13 mouse cellular contexts compared by ENCODE assay signal in genomic region chr11:120422651-120423568, GRCm38 (mm10). TPM values are rescaled to one million over a fixed set of nuclear protein-coding genes. Genes with fewer than 3 reads are reported as not detected.
DNase-seq lines count a peak whose midpoint lies in the region; ATAC-seq and TF ChIP-seq lines count a peak whose summit lies in the region.
"Had no signal": no experiment of that assay in that cellular context is flagged by ENCODE, and none has a peak within 500 bp of the region (broad histone marks: within the 10 kb centered on the region; RNA-seq: fewer than 3 reads in every experiment).

No protein-coding gene starts in this region.

- no peaks in the 10 kb centered on the region for H3K27me3 ChIP-seq in kidney, adult 2 months (replicated peaks; ENCODE audit: control insufficient read depth, insufficient read depth, low read length)
- H3K27me3 ChIP-seq in MEL (ENCODE audit: control insufficient read depth in 1 of 2, insufficient read depth in 2 of 2, low read length in 2 of 2): no peaks in the 10 kb centered on the region
- H3K27me3 ChIP-seq: liver, embryonic 15.5 days; midbrain, embryonic 13.5 days had no signal

- peak; percentile 68 to 81 for DNase-seq in adrenal gland, adult (ENCODE audit: inconsistent age in 2 of 2, low spot score in 1 of 2)
- DNase-seq in adrenal gland, postnatal 4 days (ENCODE audit: low spot score in 2 of 2): no peak
- no peak for DNase-seq in kidney, adult 2 months
- DNase-seq in kidney, adult 18-20 months: no peak
- DNase-seq in MEL (ENCODE audit: low read depth, low spot score): no peak
- peak; percentile 24 for DNase-seq in kidney, postnatal 14 days
- DNase-seq in thymus, postnatal 25 days: no peak

- H3K9me3 ChIP-seq in MEL (replicated peaks; ENCODE audit: insufficient read depth, low read length): no peaks in the 10 kb centered on the region
- H3K9me3 ChIP-seq: embryonic facial prominence, embryonic 10.5 days; liver, embryonic 15.5 days; midbrain, embryonic 13.5 days had no signal

- no peak for TF ChIP-seq RAD21 in MEL (IDR thresholded peaks at IDR 0.05; ENCODE audit: low read depth, low read length)

- WGBS in kidney, adult 2 months: 43% methylated on average over 13 of the region's 13 CpGs

- peaks cover 9% of the 10 kb centered on the region for H3K36me3 ChIP-seq in kidney, adult 2 months (ENCODE audit: control insufficient read depth, insufficient read depth, low read length)
- H3K36me3 ChIP-seq in MEL (ENCODE audit: control insufficient read depth in 1 of 2, insufficient read depth in 2 of 2, low read length in 2 of 2): peaks cover 0 to 67% of the 10 kb centered on the region in 2 experiments; a peak in 2 of 4 replicates

- TF ChIP-seq POLR2A in kidney, adult 2 months (IDR thresholded peaks at IDR 0.05; ENCODE audit: low read depth, low read length): no peak
- TF ChIP-seq POLR2A in MEL (IDR thresholded peaks at IDR 0.05; ENCODE audit: control insufficient read depth in 1 of 2, insufficient read depth in 1 of 2, low read depth in 1 of 2, low read length in 2 of 2, poor library complexity in 1 of 2): no peak

- H3K79me2 ChIP-seq in MEL (ENCODE audit: control insufficient read depth, insufficient read depth, low read length, poor library complexity): peaks cover 6% of the 10 kb centered on the region; the same call in 1 of the 2 replicates

- no peak for TF ChIP-seq CTCF in kidney, adult 2 months (conservative IDR thresholded peaks at IDR 0.05; ENCODE audit: insufficient read depth, insufficient read length, low read depth, low read length)
- TF ChIP-seq CTCF in MEL (IDR thresholded peaks at IDR 0.05 in 2 of 3, conservative IDR thresholded peaks at IDR 0.05 in 1 of 3; ENCODE audit: control insufficient read depth in 1 of 3, insufficient read depth in 1 of 3, low read depth in 2 of 3, low read length in 3 of 3, poor library complexity in 1 of 3, severe bottlenecking in 1 of 3): no peak

- no peak overlapping the region for H3K4me3 ChIP-seq in kidney, adult 2 months (ENCODE audit: insufficient read depth, low read depth, low read length)
- no peak overlapping the region for H3K4me3 ChIP-seq in MEL (ENCODE audit: control insufficient read depth in 1 of 2, insufficient read depth in 1 of 2, low read depth in 2 of 2, low read length in 2 of 2)
- H3K4me3 ChIP-seq: embryonic facial prominence, embryonic 10.5 days; heart, adult 2 months; liver, embryonic 15.5 days; midbrain, embryonic 13.5 days had no signal

- H3K4me1 ChIP-seq in kidney, adult 2 months (ENCODE audit: control insufficient read depth, insufficient read depth, low read length): no peaks in the 10 kb centered on the region; the same call in 1 of the 2 replicates
- no peaks in the 10 kb centered on the region for H3K4me1 ChIP-seq in MEL (ENCODE audit: control insufficient read depth in 1 of 2, insufficient read depth in 2 of 2, low read length in 2 of 2)
- H3K4me1 ChIP-seq: embryonic facial prominence, embryonic 10.5 days; midbrain, embryonic 13.5 days had no signal

- no peak overlapping the region for H3K9ac ChIP-seq in MEL (ENCODE audit: control insufficient read depth, low read depth, low read length, poor library complexity, severe bottlenecking)
- H3K9ac ChIP-seq: liver, embryonic 15.5 days; midbrain, embryonic 13.5 days had no signal

- no peak for ATAC-seq in megakaryocyte progenitor cell, adult 5-6 weeks (replicated peaks; ENCODE audit: poor library complexity)
- ATAC-seq: forebrain, embryonic 16.5 days; midbrain, embryonic 13.5 days had no signal

- 0 out of 2 replicates have a peak overlapping the region, but pooled peaks have one; percentile 3 for H3K27ac ChIP-seq in kidney, adult 2 months (ENCODE audit: insufficient read depth, low read depth, low read length)
- no peak overlapping the region for H3K27ac ChIP-seq in MEL (ENCODE audit: control insufficient read depth, low read depth, low read length)
- H3K27ac ChIP-seq: embryonic facial prominence, embryonic 10.5 days; heart, adult 2 months; liver, embryonic 15.5 days; midbrain, embryonic 13.5 days had no signal

- no peak for TF ChIP-seq EP300 in MEL (IDR thresholded peaks at IDR 0.05; ENCODE audit: low read depth in 1 of 2, low read length in 2 of 2)

TF ChIP-seq in MEL, 35 proteins besides CTCF, POLR2A, EP300 and RAD21:
- TF ChIP-seq GATA1 (IDR thresholded peaks at IDR 0.05; ENCODE audit: low read depth, low read length) (no peak), TBP (IDR thresholded peaks at IDR 0.05; ENCODE audit: low read depth, low read length) (no peak), NELFE (IDR thresholded peaks at IDR 0.05; ENCODE audit: low read depth, low read length) (no peak), POLR2AphosphoS2 (IDR thresholded peaks at IDR 0.05; ENCODE audit: low read length) (0 out of 2 replicates have a peak, but pooled peaks have one; percentile 6), HCFC1 (IDR thresholded peaks at IDR 0.05; ENCODE audit: low read depth, low read length) (no peak), BHLHE40 (IDR thresholded peaks at IDR 0.05; ENCODE audit: borderline replicate concordance, low read depth, low read length) (no peak)
TF ChIP-seq in MEL: peak in this region for 1.

RNA-seq across cellular contexts. Expression of gene Nploc4, which starts 14.6 kb away (rescaled TPM):
- 10 to 100 TPM; 76.3 to 77.5 TPM for total RNA-seq in adrenal gland, postnatal 4 days (2021)
- 39.5 and 45.4 TPM in 2 replicates for polyA plus RNA-seq in kidney, adult 2 months (2012; rRNA removed)
- total RNA-seq in MEL (2012; rRNA removed): 77.4 and 88.3 TPM in 2 replicates
- 100 to 1,000 TPM; 117 to 352 TPM for polyA plus RNA-seq in MEL (2012; ENCODE audit: insufficient read depth in 1 of 2, insufficient read length in 2 of 2, low read depth in 1 of 2, low replicate concordance in 2 of 2, missing spikeins in 1 of 2)
- total RNA-seq in megakaryocyte progenitor cell, adult 5-6 weeks (2015): 37.2 and 41.0 TPM in 2 replicates
- 34.3 and 35.4 TPM in 2 replicates for total RNA-seq in megakaryocyte progenitor cell, adult 5-6 weeks (2017)

RNA-seq across cellular contexts. Expression of gene Tspan10, which starts 19.5 kb away (rescaled TPM):
- 10 to 100 TPM in 1 of 2 experiments, 1 to 10 TPM in 1; 7.1 to 10.2 TPM for total RNA-seq in adrenal gland, postnatal 4 days (2021)
- 0.05 and 0.48 TPM in 2 replicates for polyA plus RNA-seq in kidney, adult 2 months (2012; rRNA removed)
- 0.20 and 0.65 TPM in 2 replicates for total RNA-seq in MEL (2012; rRNA removed)
- polyA plus RNA-seq in MEL (2012; ENCODE audit: insufficient read depth in 1 of 2, insufficient read length in 2 of 2, low read depth in 1 of 2, low replicate concordance in 2 of 2, missing spikeins in 1 of 2): under 1 TPM in 1 of 2 experiments, not detected in 1; 0.29 TPM
- total RNA-seq in megakaryocyte progenitor cell, adult 5-6 weeks (2015): not detected in 2 replicates
- total RNA-seq in megakaryocyte progenitor cell, adult 5-6 weeks (2017): not detected in 2 replicates
- polyA plus RNA-seq: forebrain, embryonic 16.5 days; liver, embryonic 15.5 days; midbrain, embryonic 13.5 days had no signal

RNA-seq across cellular contexts. Expression of gene Pde6g, which starts 30.4 kb away (rescaled TPM):
- under 1 TPM in 1 of 2 experiments, not detected in 1; 0.25 TPM for total RNA-seq in adrenal gland, postnatal 4 days (2021)
- polyA plus RNA-seq in kidney, adult 2 months (2012; rRNA removed): 1.8 TPM in 2 replicates
- total RNA-seq in MEL (2012; rRNA removed): 0.35 and 0.46 TPM in 2 replicates
- under 1 TPM in 1 of 2 experiments, not detected in 1; 0.84 TPM for polyA plus RNA-seq in MEL (2012; ENCODE audit: insufficient read depth in 1 of 2, insufficient read length in 2 of 2, low read depth in 1 of 2, low replicate concordance in 2 of 2, missing spikeins in 1 of 2)
- total RNA-seq in megakaryocyte progenitor cell, adult 5-6 weeks (2015): 0.27 and 0.32 TPM in 2 replicates
- not detected in 2 replicates for total RNA-seq in megakaryocyte progenitor cell, adult 5-6 weeks (2017)

RNA-seq across cellular contexts. Expression of gene Oxld1, which starts 35.0 kb away (rescaled TPM):
- total RNA-seq in adrenal gland, postnatal 4 days (2021): 10 to 100 TPM; 34.6 to 43.3 TPM
- polyA plus RNA-seq in kidney, adult 2 months (2012; rRNA removed): 48.6 and 49.3 TPM in 2 replicates
- total RNA-seq in MEL (2012; rRNA removed): 15.9 and 17.6 TPM in 2 replicates
- polyA plus RNA-seq in MEL (2012; ENCODE audit: insufficient read depth in 1 of 2, insufficient read length in 2 of 2, low read depth in 1 of 2, low replicate concordance in 2 of 2, missing spikeins in 1 of 2): 10 to 100 TPM in 1 of 2 experiments, not detected in 1; 17.5 TPM
- 10.4 and 10.7 TPM in 2 replicates for total RNA-seq in megakaryocyte progenitor cell, adult 5-6 weeks (2015)
- total RNA-seq in megakaryocyte progenitor cell, adult 5-6 weeks (2017): 9.7 and 14.8 TPM in 2 replicates

RNA-seq across cellular contexts. Expression of gene Ccdc137, which starts 35.0 kb away (rescaled TPM):
- 10 to 100 TPM; 19.0 to 21.4 TPM for total RNA-seq in adrenal gland, postnatal 4 days (2021)
- polyA plus RNA-seq in kidney, adult 2 months (2012; rRNA removed): 14.8 and 15.1 TPM in 2 replicates
- total RNA-seq in MEL (2012; rRNA removed): 66.1 and 104 TPM in 2 replicates
- polyA plus RNA-seq in MEL (2012; ENCODE audit: insufficient read depth in 1 of 2, insufficient read length in 2 of 2, low read depth in 1 of 2, low replicate concordance in 2 of 2, missing spikeins in 1 of 2): 100 to 1,000 TPM in 1 of 2 experiments, not detected in 1; 116 TPM
- total RNA-seq in megakaryocyte progenitor cell, adult 5-6 weeks (2015): 24.9 and 27.2 TPM in 2 replicates
- 57.1 and 58.3 TPM in 2 replicates for total RNA-seq in megakaryocyte progenitor cell, adult 5-6 weeks (2017)

Comparison
In these comparisons a context has a peak if more than half of its experiments do, and no peak if none do; other contexts are left out.
1. DNase-seq: peak in adrenal gland, adult (2 of 2) and kidney, postnatal 14 days (single experiment); none in adrenal gland, postnatal 4 days (0 of 2), kidney, adult 2 months (single experiment), kidney, adult 18-20 months (single experiment), MEL (single experiment) and thymus, postnatal 25 days (single experiment).